Comparison of ENCODE assay signal across 8 mouse cellular contexts in genomic region chr11:69900471-69901405, GRCm38 (mm10). TPM values are rescaled to one million over a fixed set of nuclear protein-coding genes. Genes with fewer than 3 reads are reported as not detected.
DNase-seq lines count a peak whose midpoint lies in the region; ATAC-seq lines count a peak whose summit lies in the region.

Gene 2810408A11Rik (minus strand): TSS chr11:69900987.
Gene Neurl4 (plus strand): TSS chr11:69901072.

- peak within 1 kb of the TSS; percentile 98 for H3K9ac ChIP-seq in embryonic facial prominence, embryonic 11.5 days (replicated peaks; ENCODE audit: low read length)
- peak within 1 kb of the TSS; percentile 99 for H3K9ac ChIP-seq in limb, embryonic 11.5 days (ENCODE audit: low read length)
- H3K9ac ChIP-seq in midbrain, embryonic 14.5 days (replicated peaks; ENCODE audit: low read length), result peak within 1 kb of the TSS; percentile 87

- H3K27ac ChIP-seq in embryonic facial prominence, embryonic 11.5 days (replicated peaks; ENCODE audit: low read depth, low read length), result peak within 1 kb of the TSS; percentile 82
- peak within 1 kb of the TSS; percentile 97 for H3K27ac ChIP-seq in limb, embryonic 11.5 days (replicated peaks; ENCODE audit: low read depth, low read length)
- peak within 1 kb of the TSS; percentile 97 for H3K27ac ChIP-seq in midbrain, embryonic 14.5 days (replicated peaks; ENCODE audit: low read depth, low read length)

- H3K4me3 ChIP-seq in embryonic facial prominence, embryonic 11.5 days (ENCODE audit: low read depth, low read length), result peak within 1 kb of the TSS; percentile 92
- H3K4me3 ChIP-seq in limb, embryonic 11.5 days (ENCODE audit: low read depth, low read length), result peak within 1 kb of the TSS; percentile 74
- H3K4me3 ChIP-seq in midbrain, embryonic 14.5 days (replicated peaks; ENCODE audit: low read depth, low read length), result peak within 1 kb of the TSS; percentile 88

- peak; percentile 79 to 89 for DNase-seq in urinary bladder, adult 18-20 months (ENCODE audit: low spot score in 2 of 2)
- no peak for DNase-seq in urinary bladder, postnatal 10 days (ENCODE audit: low spot score)
- DNase-seq in embryonic facial prominence, embryonic 11.5 days (ENCODE audit: low spot score), result peak; percentile 96
- DNase-seq in heart, adult 11 months, result peak; percentile 100
- peak; percentile 90 for DNase-seq in kidney, adult 18-20 months
- DNase-seq in limb, embryonic 11.5 days (ENCODE audit: low spot score), result peak; percentile 91
- DNase-seq in midbrain, embryonic 14.5 days, result peak; percentile 95
- DNase-seq in spleen, adult 18-20 months, result peak; percentile 76 to 81

- H3K9me3 ChIP-seq in embryonic facial prominence, embryonic 11.5 days (replicated peaks; ENCODE audit: control insufficient read depth, low read length), result no peaks in the 10 kb centered on the region
- H3K9me3 ChIP-seq in limb, embryonic 11.5 days (ENCODE audit: control insufficient read depth, low read length), result no peaks in the 10 kb centered on the region
- no peaks in the 10 kb centered on the region for H3K9me3 ChIP-seq in midbrain, embryonic 14.5 days (ENCODE audit: control insufficient read depth, low read length)

- no peaks in the 10 kb centered on the region for H3K27me3 ChIP-seq in embryonic facial prominence, embryonic 11.5 days (ENCODE audit: control insufficient read depth, insufficient read depth, low read length)
- no peaks in the 10 kb centered on the region for H3K27me3 ChIP-seq in limb, embryonic 11.5 days (ENCODE audit: control insufficient read depth, insufficient read depth, low read length)
- H3K27me3 ChIP-seq in midbrain, embryonic 14.5 days (ENCODE audit: control insufficient read depth, insufficient read depth, low read length), result no peaks in the 10 kb centered on the region

- under 1% methylated on average over 38 of the region's 38 CpGs for WGBS in embryonic facial prominence, embryonic 11.5 days
- WGBS in limb, embryonic 11.5 days, result under 1% methylated on average over 38 of the region's 38 CpGs
- WGBS in midbrain, embryonic 14.5 days, result under 1% methylated on average over 38 of the region's 38 CpGs

- peak; percentile 95 for ATAC-seq in embryonic facial prominence, embryonic 11.5 days (replicated peaks; ENCODE audit: insufficient number of reproducible peaks, low FRiP score, low TSS enrichment, low read depth)
- peak; percentile 94 for ATAC-seq in limb, embryonic 11.5 days (ENCODE audit: insufficient number of reproducible peaks, low FRiP score, low TSS enrichment, low read depth)
- ATAC-seq in midbrain, embryonic 14.5 days (ENCODE audit: low FRiP score, low TSS enrichment), result peak; percentile 93

- peaks cover 9% of the 10 kb centered on the region for H3K36me3 ChIP-seq in embryonic facial prominence, embryonic 11.5 days (replicated peaks; ENCODE audit: control insufficient read depth, insufficient read depth, low read depth, low read length)
- peaks cover 20% of the 10 kb centered on the region for H3K36me3 ChIP-seq in limb, embryonic 11.5 days (ENCODE audit: control insufficient read depth, insufficient read depth, low read length)
- H3K36me3 ChIP-seq in midbrain, embryonic 14.5 days (ENCODE audit: control insufficient read depth, insufficient read depth, low read length), result peaks cover 24% of the 10 kb centered on the region

- H3K4me1 ChIP-seq in embryonic facial prominence, embryonic 11.5 days (ENCODE audit: control insufficient read depth, insufficient read depth, low read length), result peaks cover 4% of the 10 kb centered on the region; the same call in 1 of the 2 replicates
- peaks cover 18% of the 10 kb centered on the region for H3K4me1 ChIP-seq in limb, embryonic 11.5 days (ENCODE audit: control insufficient read depth, insufficient read depth, low read length)
- H3K4me1 ChIP-seq in midbrain, embryonic 14.5 days (ENCODE audit: control insufficient read depth, insufficient read depth, low read length), result peaks cover 25% of the 10 kb centered on the region

- peak within 1 kb of the TSS; percentile 95 for H3K4me2 ChIP-seq in embryonic facial prominence, embryonic 11.5 days (ENCODE audit: low read depth, low read length)
- H3K4me2 ChIP-seq in limb, embryonic 11.5 days (ENCODE audit: low read depth, severe bottlenecking), result peak within 1 kb of the TSS; percentile 90
- peak within 1 kb of the TSS; percentile 91 for H3K4me2 ChIP-seq in midbrain, embryonic 14.5 days (ENCODE audit: low read length)

RNA-seq across cellular contexts. Expression of gene 2810408A11Rik, which starts in this region (rescaled TPM):
- polyA plus RNA-seq in embryonic facial prominence, embryonic 11.5 days (2014; fragmentation: Nextera tagmentation; extraction: Ambion mirVana), result 17.6 and 20.7 TPM in 2 replicates
- 24.8 and 26.5 TPM in 2 replicates for polyA plus RNA-seq in limb, embryonic 11.5 days (2014; fragmentation: Nextera tagmentation; extraction: Ambion mirVana)
- polyA plus RNA-seq in midbrain, embryonic 14.5 days (2014; fragmentation: Nextera tagmentation; extraction: Ambion mirVana), result 9.4 and 13.0 TPM in 2 replicates

RNA-seq across cellular contexts. Expression of gene Neurl4, which starts in this region (rescaled TPM):
- polyA plus RNA-seq in embryonic facial prominence, embryonic 11.5 days (2014; fragmentation: Nextera tagmentation; extraction: Ambion mirVana), result 11.5 and 13.8 TPM in 2 replicates
- polyA plus RNA-seq in limb, embryonic 11.5 days (2014; fragmentation: Nextera tagmentation; extraction: Ambion mirVana), result 15.3 and 15.5 TPM in 2 replicates
- polyA plus RNA-seq in midbrain, embryonic 14.5 days (2014; fragmentation: Nextera tagmentation; extraction: Ambion mirVana), result 27.5 and 29.0 TPM in 2 replicates
